Mouse (Mus musculus) heart, postnatal 25 days (tissue): ENCODE measurements around the gene Auts2. TPM values are rescaled to one million over a fixed set of nuclear protein-coding genes. Genes with fewer than 3 reads are reported as not detected.

Experiments used
- DNase-seq: peaks from one replicate; pipeline ENCODE4 v3.0.0; 2022; ENCODE audit warnings: low spot score
- intact Hi-C: fragments of 180-260 bp; cut with DNase I; formaldehyde crosslinking; loops from one replicate; pipeline ENCODE4 v1.15.1; 2025
- total RNA-seq, 2 experiments: library from RNA; stranded (reverse); gene quantifications; 2 replicates each; pipeline ENCODE4 v1.2.3; 2021

The Auts2 gene
- total RNA-seq, 2 experiments from 2014 or later = 33.6 to 43.8 TPM

GRCm38 (mm10) chr5:131733324-131733660, 809.9 kb downstream of the Auts2 start:
- intact Hi-C loops = no loop called here
- no peak for DNase-seq

DNA sequence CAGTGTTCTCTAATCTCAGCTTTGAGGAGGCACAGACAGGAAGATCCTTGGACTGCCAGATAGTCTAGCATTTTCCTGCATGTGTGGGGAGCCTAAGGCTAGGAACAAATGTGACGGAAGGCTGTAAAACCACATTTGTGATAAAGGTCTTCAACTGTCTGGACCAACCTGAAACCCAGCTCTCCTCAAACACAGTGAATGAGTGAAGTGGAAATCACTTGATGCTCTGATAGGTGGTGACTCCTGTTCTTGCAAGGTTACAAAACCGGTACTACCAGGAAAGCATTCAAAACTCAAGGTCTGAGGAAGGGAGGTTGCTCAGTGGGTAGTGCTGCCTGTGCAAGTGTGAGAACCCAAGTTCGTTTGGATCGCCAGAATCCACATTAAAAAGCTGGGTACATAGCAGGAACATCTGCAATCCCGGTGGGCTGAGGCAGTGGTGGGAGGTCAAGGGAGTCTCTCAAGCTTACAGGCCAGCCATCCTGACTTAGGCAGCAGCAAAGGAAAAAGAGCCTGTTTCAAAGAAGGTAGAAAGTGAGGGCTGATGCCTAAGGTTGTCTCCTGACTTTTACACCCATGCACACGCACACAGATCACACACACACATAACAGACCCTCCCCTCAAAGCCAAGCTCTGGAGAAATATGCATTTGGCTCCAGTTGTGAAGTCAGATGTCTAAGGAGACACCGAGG, 810.4 kb downstream of the Auts2 start:
- intact Hi-C loops = no loop called here
- DNase-seq = no peak

DNA sequence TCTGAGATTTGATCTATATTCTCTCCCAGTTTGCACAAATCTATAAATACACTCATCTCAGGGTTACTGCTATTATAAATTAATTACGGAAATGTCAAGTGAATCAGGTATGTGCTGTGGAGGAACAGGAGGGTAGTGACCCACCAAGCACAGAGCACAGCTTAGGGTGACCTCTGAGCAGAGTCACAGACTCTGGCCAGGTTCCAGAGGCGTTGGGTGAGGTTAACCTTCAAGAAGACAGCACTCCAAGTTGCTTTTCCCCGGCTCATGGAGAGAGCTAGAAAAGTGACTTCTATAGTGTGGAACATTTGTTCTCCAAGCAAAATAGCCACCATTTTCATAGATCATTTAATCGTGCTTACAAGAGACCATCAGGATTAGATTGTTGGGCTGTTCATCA, 813.7 kb downstream of the Auts2 start:
- DNase-seq = no peak
- intact Hi-C loops = no loop called here

- intact Hi-C loops = no loop called here
- no peak for DNase-seq
These were observed 815.2 kb downstream of the Auts2 start for GRCm38 (mm10) chr5:131727909-131728308.

DNA sequence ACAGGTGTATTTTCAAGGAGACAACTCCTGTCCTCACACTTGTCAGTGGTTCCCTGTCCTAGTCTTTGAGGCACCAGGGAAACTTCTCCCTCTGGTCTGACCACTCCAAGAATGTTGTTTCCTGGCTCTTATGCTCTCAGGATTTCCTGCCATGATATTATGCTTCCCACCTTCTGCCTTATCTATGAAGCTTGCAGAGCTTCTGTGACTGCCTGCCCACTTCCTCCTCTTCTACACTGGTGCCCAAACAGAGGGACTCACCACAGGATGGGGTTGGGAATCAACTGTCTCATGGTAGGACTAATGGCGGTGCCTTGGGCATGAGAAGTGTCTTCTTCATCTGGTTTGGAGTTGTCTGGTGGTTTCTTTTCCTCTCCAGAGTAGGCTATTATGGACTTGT, 818.6 kb downstream of the Auts2 start:
- intact Hi-C loops = no loop called here
- no peak for DNase-seq

DNA sequence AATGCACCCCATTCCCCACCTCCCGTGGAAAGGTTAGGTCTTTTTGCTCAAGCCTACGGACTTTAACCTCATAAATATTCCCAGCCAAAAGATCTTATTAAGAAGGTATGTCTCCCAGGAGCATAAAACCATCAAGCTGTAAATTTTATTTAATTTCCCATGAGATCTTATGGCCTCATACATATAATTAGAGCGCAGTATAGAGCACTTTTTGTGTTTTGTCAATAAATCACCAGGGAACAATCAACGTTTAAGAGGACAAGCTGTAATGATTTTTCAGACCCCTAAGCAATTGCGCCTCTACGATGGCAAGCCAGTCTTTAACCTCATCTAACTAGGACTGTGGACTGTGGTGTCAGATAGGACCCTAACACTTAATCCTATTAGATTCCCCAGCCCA, 820.4 kb downstream of the Auts2 start:
- no peak for DNase-seq
- intact Hi-C loops = no loop called here

DNA sequence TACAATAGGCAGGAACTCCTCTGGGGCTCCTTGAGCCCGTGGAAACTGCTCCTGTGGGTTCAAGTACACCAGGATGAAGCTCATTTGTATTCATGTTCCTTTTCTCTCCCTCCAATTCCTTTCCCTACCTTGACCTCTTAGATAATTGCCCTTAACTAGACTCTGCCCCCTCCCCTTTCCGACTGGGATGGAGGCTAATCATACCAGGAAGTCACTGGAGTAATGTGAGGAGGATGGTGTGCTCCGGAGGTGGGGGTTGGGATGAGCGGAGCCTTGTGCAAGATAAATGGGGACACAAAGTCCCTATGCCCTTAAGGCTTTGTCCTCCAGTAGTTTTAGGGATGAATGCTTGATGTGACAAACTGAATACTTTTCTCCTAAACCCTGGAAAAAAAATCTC, 820.8 kb downstream of the Auts2 start:
- intact Hi-C loops = no loop called here
- no peak for DNase-seq

DNA sequence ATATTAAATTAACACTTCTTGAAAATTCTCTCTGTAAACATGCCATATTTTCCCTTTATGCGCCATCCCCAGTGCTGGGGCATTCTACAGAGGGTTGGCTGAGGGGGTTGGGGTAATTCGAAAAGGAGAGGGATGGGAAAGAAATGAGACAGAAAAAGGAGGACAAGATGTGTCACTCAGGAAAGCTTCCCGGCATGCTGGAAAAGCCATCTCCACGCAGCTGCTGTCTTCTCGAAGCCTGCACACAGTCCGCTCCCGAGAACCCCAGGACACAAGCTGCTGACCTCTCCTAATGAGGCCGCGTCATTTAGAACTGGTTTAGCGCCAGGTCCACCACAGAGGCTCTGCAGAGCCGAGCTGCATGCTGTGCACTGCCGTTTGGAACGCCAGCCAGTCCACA, 825.1 kb downstream of the Auts2 start:
- DNase-seq = no peak
- intact Hi-C loops = no loop called here

DNA sequence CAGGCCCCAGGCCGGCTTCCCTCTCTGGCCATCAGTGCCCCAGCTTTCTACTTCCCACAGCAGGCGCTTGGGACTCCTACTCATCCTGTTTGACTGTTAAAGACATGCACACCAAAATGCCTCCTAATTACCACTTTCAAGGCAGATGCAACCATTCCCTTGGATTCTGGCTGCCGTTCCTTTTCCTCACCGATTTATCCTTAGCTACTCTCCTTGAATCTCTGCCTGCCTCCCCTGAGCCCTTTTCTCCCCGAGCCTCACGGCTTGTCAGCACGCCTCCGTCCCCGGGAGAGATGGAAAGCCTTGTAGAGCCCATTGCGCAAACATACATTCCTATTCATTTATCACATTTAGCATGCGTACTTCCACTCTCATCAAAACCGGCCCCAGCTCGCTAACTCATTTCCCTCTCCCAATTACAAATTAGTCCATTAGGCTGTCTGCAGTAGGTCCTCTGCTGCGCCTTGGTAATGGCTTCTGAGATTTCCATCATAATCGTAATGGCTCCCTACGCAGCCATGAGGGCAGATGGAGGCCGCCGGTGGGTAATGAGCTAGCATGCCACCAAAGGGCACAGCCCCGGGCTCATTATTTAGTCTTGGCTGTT, 825.7 kb downstream of the Auts2 start:
- intact Hi-C loops = no loop called here
- no peak for DNase-seq

DNA sequence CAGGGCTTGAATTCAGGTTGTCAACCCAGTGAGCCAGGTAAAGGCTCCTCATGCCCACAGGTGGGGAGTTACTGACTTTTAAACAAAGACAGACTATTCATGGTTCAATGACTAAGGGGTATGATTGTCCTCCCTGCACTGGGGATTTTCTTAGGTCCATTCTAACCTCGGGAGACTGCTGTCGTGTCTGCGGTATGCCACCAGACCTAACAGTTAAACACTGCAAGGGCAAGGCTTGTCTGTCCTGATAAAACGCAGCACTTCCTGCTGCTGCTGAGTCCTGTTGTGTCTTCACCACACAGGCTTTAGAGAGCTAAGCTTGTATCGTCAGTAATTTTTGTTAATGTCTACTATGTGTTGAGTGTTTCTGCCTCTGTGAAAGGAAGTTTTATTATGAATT, 828.2 kb downstream of the Auts2 start:
- intact Hi-C loops = no loop called here

GRCm38 (mm10) chr5:131712441-131712840, 830.7 kb downstream of the Auts2 start:
- DNase-seq = no peak
- intact Hi-C loops = no loop called here

More for the DNA sequence above, 828.2 kb downstream of the Auts2 start:
- DNase-seq = no peak

DNA sequence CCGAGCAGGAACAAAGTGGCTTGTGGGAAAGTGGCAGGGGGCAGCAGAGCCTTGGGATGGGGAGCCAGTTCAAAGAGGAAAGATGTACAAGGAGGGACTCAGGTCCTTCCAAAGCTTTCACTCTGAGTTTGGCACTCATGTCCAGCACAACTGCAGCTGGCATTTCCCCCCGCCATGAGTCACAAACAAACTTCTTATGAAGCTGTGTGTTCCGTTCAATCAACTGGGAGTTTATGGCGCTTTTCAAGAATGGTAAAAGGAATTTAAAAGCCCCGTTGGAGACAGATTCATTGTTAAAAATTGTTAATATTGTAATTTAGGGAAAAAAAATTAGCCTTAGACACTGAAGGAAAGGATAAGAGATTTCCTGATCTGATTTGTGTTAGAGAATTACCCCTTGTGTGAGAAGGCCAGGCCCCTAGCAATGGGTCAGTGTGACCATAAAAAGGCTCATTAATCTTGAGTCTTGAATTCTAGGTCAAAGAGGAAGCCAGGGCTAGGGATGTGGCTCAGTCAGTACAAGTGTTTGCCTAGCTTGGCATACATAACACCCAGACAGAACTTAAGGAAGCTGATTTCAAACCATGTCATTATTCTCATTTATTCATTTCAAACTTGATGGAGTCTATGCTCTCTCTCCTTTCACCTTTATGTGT, 831.5 kb downstream of the Auts2 start:
- no peak for DNase-seq
- intact Hi-C loops = no loop called here

GRCm38 (mm10) chr5:131710735-131711473, 832.2 kb downstream of the Auts2 start:
- intact Hi-C loops = no loop called here
- DNase-seq = no peak

GRCm38 (mm10) chr5:131707471-131707870, 835.7 kb downstream of the Auts2 start:
- DNase-seq = no peak
- intact Hi-C loops = no loop called here

DNA sequence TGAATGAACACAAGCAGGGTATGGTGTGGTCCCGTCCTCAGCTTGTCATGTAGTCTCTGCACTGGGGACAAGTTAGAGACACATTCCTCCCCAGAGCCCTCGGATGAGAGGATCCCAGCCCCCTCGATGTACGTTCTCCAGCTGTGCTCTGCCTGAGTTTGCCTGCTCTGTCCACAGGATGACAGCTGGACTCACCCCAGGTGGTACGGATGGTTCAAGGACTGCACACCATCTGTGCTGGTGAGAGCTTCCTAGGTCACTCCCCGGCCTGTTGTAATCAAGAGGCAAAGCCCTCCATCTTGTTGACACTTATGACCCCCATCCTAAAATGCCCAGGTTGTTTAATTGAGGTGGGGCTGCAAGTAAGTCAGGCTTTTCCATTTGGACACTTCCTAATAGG, 839.4 kb downstream of the Auts2 start:
- no peak for DNase-seq
- intact Hi-C loops = no loop called here

- DNase-seq = no peak
- intact Hi-C loops = no loop called here
These were observed 840.2 kb downstream of the Auts2 start for GRCm38 (mm10) chr5:131702840-131703392.

GRCm38 (mm10) chr5:131698900-131699299, 844.2 kb downstream of the Auts2 start:
- intact Hi-C loops = no loop called here
- DNase-seq = no peak

DNA sequence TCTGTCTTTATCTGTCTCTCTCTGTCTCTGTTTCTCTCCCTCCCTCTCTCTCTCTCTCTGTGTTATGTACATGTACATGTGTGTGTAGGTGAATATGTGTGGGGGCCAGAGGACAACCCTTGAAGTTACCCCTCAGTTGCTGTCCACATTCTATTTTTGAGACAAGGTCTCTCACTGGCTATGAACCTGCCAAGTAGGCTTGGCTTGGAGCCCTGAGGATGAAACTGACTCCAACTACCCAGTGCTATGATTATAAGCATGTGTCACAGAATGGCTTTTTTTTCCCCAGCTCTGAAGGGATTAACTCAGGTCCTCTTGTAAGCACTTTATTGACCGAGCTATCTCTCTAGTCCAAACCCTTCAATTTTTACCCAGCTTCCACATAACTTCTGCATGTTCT, 852.4 kb downstream of the Auts2 start:
- DNase-seq = no peak
- intact Hi-C loops = no loop called here

DNA sequence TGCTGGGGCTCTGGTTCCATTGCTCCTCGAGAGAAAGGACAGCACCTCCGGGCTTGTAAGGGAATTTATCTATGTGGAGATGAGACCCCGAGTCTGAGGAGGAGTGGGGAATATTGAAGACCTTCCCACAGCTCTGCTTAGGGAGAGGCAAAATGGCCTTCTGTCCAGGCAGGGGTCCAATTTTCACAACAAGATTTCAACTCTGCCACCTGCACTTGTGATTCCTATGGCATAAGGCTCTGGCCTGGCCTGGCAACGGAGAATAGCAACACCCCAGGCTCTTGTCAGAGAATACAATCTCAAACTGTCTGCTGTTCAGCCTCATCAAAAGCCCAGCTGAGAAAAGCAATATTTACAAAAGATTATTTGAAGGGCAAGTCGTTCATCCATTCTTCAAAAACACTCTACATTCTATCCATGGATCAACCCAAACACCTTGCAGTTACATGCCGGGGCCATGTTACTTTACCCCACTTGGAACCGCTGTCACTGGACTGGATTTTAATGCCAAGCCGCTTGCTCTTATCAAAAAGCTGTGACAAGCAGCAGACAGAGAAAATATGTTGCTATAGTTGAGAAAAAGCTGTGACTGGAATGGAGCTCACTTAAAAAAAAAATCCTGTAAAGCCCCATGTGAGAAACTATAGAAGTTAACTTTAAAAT, 856.1 kb downstream of the Auts2 start:
- intact Hi-C loops = no loop called here
- no peak for DNase-seq
